Mouse (Mus musculus) thymus, postnatal 36 days (tissue): ENCODE results near the gene Map4k2.
"Not testable (repeated sequence)": the region's sequence is repeated elsewhere in the genome, so short reads cannot be mapped to it uniquely, and the experiment has no call there.

Source experiments
- DNase-seq, 2 experiments: peaks; one replicate each; pipeline ENCODE4 v3.0.0; 2022; ENCODE audit warnings: mixed read lengths in 2 of 2

Map4k2 gene

GRCm38 (mm10) chr19:6340524-6341452, at the start of gene Map4k2:
Gene Map4k2 (plus strand): TSS chr19:6341135.
- DNase-seq: peak; percentile 91 to 92

DNA sequence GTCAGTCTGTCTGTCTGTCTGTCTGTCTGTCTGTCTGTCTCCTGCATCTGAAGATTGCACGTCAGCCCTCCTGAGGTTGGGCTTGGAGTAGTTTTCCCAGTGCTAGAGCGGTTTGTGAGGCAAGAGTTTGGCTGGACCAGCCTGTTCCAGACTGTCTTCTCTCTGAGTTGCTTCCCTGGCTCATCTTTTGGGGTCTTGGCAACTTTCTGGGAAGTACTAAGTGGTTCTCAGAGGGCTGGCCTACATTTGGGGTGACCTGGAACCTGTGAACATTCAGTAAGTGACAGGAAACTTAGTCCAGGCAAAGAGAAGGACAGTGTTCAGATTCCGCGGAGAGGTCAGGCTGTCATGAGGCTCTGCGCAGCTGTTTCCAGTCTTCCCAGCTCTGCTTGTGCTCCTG, 48.7 kb upstream of the Map4k2 start:
- no peak for DNase-seq

DNA sequence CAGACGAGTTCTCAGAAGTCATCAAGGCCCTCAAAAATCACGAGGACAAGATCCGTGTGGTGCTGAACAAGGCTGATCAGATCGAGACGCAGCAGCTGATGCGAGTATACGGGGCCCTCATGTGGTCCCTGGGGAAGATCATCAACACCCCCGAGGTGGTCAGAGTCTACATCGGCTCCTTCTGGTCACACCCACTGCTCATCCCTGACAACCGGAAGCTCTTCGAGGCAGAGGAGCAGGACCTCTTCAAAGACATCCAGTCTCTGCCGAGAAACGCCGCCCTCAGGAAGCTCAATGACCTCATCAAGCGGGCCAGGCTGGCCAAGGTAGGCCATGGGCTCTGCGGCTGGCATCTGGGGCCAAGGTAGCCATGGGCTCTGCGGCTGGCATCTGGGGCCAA, 46.6 kb upstream of the Map4k2 start:
- no peak for DNase-seq

DNA sequence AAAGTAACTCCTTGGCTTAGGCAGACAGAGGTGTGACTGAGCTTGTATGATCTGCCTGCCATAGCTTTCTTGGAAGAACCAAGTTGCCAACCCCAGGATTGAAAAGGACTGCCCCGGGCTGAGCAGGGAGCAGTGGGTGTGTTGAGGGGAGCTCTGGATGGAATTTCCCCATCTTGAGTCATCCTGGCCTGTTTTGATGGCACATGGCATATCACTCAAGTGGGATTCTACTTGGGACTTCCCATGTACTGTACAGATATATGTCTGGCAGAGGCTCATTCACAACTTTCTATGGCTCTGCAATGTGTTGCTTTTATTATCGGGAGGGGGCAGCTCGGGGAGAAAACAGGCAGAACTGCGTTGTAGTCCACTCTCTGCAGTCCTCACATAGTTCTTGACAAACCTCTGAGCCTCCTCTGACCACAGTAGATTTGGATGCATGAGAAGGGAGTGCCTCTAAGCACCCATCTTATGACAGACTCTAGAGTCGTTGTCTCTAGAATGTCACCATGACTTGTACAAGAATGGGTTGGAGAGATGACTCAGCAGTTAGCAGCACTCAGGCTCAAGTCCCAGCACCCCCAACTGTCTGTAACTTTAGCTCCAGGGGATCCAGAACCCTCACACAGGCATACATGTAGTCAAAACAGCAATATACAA, 44.3 kb upstream of the Map4k2 start:
- no peak for DNase-seq

DNA sequence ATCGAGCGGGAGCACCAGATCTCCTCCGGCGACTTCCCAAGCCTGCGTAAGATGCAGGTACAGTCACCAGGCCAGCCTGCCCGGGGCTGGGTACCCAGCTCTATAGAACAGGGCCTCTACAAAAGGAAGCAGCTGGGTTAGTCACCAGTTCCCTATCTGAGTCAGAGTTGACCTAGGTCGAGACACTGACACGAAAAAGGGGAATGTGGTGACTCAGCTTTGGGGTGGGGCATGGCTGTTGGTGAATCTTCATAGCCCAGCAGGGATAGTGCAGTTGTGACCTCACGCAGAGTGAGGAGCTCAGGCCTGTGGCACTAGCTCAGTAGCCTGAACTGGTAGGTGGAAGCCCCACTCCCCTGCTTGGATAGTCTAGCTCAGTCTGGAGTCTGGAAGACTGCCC, 43.3 kb upstream of the Map4k2 start:
- DNase-seq: no peak

DNA sequence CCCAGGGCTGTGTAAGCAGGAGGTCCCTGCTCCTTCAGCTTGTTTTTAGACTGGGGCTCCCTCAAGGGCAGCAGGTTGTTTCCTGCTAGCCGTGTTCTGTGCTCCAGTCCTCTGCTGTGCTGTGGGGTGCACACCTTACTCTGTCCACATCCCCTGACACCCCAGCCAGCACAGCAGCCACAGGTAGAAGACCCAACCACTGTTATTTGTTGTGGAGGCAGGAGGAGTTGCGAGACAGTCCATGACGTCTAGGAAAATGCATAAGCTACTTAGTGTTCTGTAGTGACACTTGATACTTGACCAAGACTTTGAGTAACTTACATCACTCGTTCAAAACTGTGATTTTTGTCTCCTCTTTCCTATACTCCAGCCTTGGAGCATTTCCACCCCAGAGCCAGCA, 41.9 kb upstream of the Map4k2 start:
- no peak for DNase-seq

- no peak for DNase-seq
Measured at GRCm38 (mm10) chr19:6299450-6300267, 41.3 kb upstream of the Map4k2 start.

DNA sequence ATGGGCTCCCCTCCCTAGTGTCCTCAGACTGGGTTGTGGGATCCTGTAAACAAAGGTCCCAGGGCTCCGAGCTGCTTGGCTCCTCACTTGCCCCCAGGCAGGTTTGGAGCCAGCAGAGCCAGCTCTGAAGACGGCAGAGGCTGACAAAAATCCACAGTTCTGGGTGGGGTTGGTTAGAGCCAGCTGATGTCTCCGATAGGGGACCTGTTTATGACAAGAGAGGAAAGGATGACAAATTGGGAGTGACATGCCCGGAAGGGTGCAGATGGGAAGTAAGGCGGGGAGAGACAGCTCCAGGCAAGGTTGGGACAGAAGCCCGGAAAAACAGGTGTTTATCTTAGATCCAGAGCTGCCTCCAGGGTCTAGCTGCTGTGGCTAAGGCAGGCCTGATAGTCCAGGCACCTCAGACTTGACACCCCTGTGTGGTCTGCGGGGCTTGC, 40.5 kb upstream of the Map4k2 start:
- no peak for DNase-seq

DNA sequence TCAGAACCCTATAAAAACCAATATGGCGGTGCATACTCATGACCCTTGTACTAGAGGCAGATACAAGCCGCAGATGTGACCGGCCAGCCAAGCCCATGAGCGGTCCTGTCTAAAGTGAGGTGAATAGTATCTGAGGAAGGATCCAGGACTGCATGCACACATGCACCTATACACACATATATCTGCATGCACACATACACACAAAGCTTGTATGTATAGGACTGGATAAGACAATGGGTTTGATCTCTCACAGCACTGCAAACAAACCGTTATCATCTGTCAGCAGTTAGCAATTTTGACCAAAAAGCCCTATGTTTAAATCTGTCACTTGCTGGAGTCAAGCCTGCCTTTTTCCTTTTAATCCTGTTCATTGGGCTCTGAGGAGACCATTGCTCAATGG, 38.8 kb upstream of the Map4k2 start:
- no peak for DNase-seq

- DNase-seq: peak; percentile 29 to 63
Measured at GRCm38 (mm10) chr19:6302522-6302921, 38.4 kb upstream of the Map4k2 start.

DNA sequence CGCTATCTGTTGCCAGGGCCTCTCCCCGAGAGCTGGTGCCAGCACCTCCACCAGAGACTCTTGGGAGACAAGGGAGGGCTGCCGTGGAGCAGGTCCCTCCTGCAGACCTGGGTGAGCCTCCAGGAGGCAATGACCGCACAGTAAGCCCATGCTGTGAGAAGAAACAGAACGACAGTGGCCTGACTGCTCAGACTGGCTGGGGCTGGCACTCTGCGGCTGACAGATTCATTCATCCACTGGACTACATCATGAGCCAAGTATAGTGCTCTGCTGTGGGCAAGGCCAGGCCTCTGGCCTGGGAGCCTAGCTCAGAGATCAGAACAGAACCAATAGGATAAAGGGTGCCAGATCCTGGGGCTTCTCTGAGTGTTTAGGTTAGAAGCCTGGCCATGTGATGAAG, 37.1 kb upstream of the Map4k2 start:
- no peak for DNase-seq

GRCm38 (mm10) chr19:6304787-6305516, 36.0 kb upstream of the Map4k2 start:
- peak; percentile 84 to 89 for DNase-seq

- no peak for DNase-seq
Measured at GRCm38 (mm10) chr19:6305517-6306115, 35.3 kb upstream of the Map4k2 start.

- peak; percentile 92 for DNase-seq
Measured at GRCm38 (mm10) chr19:6306137-6306551, 34.8 kb upstream of the Map4k2 start, which contains the start of gene Cdc42bpg. Gene Cdc42bpg (plus strand): TSS chr19:6306456.

DNA sequence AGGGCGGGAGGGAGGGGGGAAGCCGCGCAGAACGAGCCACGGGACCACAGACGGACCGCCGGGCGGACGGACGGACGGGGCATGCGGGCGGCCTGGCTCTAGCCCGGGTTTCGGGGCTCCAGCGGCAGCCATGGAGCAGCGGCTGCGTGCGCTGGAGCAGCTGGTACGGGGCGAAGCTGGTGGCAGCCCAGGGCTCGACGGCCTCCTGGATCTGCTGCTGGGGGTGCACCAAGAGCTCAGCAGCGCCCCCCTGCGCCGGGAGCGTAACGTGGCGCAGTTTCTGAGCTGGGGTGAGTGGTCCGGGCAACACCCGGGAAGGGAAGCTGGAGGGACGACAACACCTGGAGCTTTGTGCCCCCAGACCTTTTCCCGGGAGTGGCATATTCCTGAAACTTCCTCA, 34.3 kb upstream of the Map4k2 start:
- DNase-seq: peak; percentile 74 to 82

DNA sequence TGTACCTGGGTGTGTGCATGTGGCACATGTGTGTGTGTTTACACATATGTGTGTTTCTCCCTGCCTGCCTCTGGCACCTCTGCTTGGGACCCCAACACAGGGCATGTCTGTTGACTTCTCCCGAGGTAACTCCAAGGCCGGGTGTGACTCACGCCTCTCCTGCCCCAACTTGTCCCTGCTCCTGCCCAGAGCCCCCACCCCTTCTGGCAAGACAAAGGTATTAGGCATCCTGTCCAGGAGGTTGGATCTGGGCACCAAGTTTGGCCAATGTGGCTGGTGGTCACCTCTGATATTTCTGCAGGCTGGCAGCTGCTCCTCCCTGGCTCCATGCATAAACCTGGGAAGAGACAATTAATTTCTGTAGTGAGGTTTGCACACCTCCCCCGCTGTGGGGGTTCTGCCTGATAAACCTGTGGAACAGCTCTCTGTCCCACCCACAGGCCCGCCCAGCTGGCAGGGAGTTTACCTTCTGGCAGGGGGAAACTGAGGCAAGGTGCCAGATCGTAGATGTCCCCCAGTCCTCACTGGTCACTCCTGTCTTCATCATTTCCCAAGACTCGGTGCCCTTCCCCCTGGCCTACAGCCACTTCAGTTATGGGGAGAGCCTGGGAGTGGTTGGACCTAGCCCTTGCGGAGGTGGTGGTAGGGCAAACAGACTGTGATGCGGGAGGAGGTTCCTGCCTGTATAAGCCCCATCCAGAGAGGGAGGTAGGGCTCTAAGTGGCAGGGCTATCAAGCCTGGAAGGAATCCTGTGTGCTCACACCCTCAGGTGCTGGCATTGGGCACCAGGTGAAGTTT, 33.0 kb upstream of the Map4k2 start:
- no peak for DNase-seq

- DNase-seq: no peak
Measured at GRCm38 (mm10) chr19:6310181-6310580, 30.8 kb upstream of the Map4k2 start.

DNA sequence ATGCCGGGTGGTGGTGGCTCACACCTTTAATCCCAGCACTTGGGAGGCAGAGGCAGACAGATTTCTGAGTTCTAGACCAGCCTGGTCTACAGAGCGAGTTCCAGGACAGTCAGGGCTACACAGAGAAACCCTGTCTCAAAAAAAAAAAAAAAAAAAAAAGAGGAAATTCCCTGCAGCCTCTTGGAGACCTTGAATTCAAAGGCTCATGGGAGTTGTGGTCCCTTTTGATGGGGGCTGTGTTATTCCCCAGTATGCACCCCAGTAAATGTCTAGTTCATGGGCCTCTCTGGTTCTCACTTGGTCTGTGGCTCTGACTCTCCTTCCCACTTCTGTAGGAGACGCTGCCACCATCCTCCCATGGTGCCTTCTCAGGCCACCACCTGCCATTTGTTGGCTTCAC, 29.2 kb upstream of the Map4k2 start:
- DNase-seq: not testable (repeated sequence)

- DNase-seq: no peak
Measured at GRCm38 (mm10) chr19:6313796-6314195, 27.1 kb upstream of the Map4k2 start.

- DNase-seq: no peak
Measured at GRCm38 (mm10) chr19:6314513-6314912, 26.4 kb upstream of the Map4k2 start.

DNA sequence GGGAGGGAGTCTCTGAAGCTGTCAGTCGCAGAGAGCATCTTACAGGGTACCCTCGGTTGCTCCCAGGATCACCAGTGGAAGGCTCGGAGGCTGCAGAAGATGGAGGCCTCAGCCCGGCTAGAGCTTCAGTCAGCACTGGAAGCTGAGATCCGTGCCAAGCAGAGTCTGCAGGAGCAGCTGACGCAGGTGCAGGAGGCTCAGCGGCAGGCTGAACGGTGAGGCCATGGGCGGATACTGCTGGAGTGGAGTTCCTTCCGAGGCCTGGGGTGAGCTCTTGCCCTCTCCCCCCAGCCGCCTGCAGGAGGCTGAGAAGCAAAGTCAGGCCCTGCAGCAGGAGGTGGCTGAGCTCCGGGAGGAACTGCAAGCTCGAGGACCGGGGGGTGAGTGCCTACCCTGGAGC, 25.4 kb upstream of the Map4k2 start:
- DNase-seq: no peak
